In genomic region chr5:73520787-73521186, GRCm38 (mm10) we compare ENCODE assay signal across 28 mouse cellular contexts. TPM values are rescaled to one million over a fixed set of nuclear protein-coding genes. Genes with fewer than 3 reads are reported as not detected.
"Had no signal": no experiment of that assay in that cellular context is flagged by ENCODE, and none has a peak within 500 bp of the region (broad histone marks: within the 10 kb centered on the region; RNA-seq: fewer than 3 reads in every experiment).

No protein-coding gene starts in this region.

- ATAC-seq: forebrain, embryonic 13.5 days; forebrain, embryonic 14.5 days; forebrain, embryonic 15.5 days; forebrain, embryonic 16.5 days; forebrain, postnatal 0 days had no signal

- H3K4me1 ChIP-seq: embryonic facial prominence, embryonic 10.5 days; embryonic facial prominence, embryonic 13.5 days; embryonic facial prominence, embryonic 15.5 days; forebrain, embryonic 10.5 days; forebrain, embryonic 12.5 days; forebrain, embryonic 13.5 days; forebrain, embryonic 15.5 days had no signal

- H3K4me3 ChIP-seq: embryonic facial prominence, embryonic 10.5 days; embryonic facial prominence, embryonic 12.5 days; embryonic facial prominence, embryonic 13.5 days; embryonic facial prominence, embryonic 15.5 days; erythroblast, embryonic 14.5 days; forebrain, embryonic 10.5 days; forebrain, embryonic 12.5 days; forebrain, embryonic 13.5 days; forebrain, embryonic 15.5 days; gastrocnemius, adult 2 months; heart, adult 2 months had no signal

- H3K27me3 ChIP-seq: embryonic facial prominence, embryonic 12.5 days; embryonic facial prominence, embryonic 13.5 days; embryonic facial prominence, embryonic 15.5 days; forebrain, embryonic 12.5 days; forebrain, embryonic 13.5 days; forebrain, embryonic 15.5 days had no signal

- H3K9ac ChIP-seq: embryonic facial prominence, embryonic 12.5 days; embryonic facial prominence, embryonic 13.5 days; embryonic facial prominence, embryonic 15.5 days; forebrain, embryonic 12.5 days; forebrain, embryonic 13.5 days; forebrain, embryonic 15.5 days; forebrain, postnatal 0 days had no signal

- H3K27ac ChIP-seq: embryonic facial prominence, embryonic 10.5 days; embryonic facial prominence, embryonic 12.5 days; embryonic facial prominence, embryonic 13.5 days; embryonic facial prominence, embryonic 15.5 days; forebrain, embryonic 10.5 days; forebrain, embryonic 12.5 days; forebrain, embryonic 13.5 days; forebrain, embryonic 15.5 days; gastrocnemius, adult 2 months; heart, adult 2 months had no signal

- H3K4me2 ChIP-seq: embryonic facial prominence, embryonic 12.5 days; embryonic facial prominence, embryonic 13.5 days; embryonic facial prominence, embryonic 15.5 days; forebrain, embryonic 12.5 days; forebrain, embryonic 13.5 days; forebrain, embryonic 15.5 days had no signal

- DNase-seq: cerebellum, adult 8-10 months; cerebellum, adult 9-10 months; cerebellum, adult 9-11 months; cerebellum, postnatal 10 days; cerebellum, postnatal 14 days; cerebellum, postnatal 25 days; cerebellum, postnatal 36 days; embryo, embryonic 11 days; forebrain, postnatal 0 days; gastrocnemius, adult 2 months; gastrocnemius, postnatal 10 days; gastrocnemius, postnatal 14 days; gastrocnemius, postnatal 25 days; gastrocnemius, postnatal 36 days; heart, adult 11 months; heart, adult 18-20 months; heart, adult 2 months had no signal

- H3K9me3 ChIP-seq: embryonic facial prominence, embryonic 10.5 days; embryonic facial prominence, embryonic 12.5 days; embryonic facial prominence, embryonic 13.5 days; embryonic facial prominence, embryonic 15.5 days; forebrain, embryonic 10.5 days; forebrain, embryonic 12.5 days; forebrain, embryonic 13.5 days; forebrain, embryonic 15.5 days had no signal

RNA-seq across cellular contexts. Expression of gene Dcun1d4, which starts 40.0 kb away (rescaled TPM):
- polyA plus RNA-seq: erythroblast, embryonic 14.5 days had no signal
